Mouse (Mus musculus) forebrain, embryonic 14.5 days (tissue): Measurements from ENCODE around the gene Csmd2. TPM values are rescaled to one million over a fixed set of nuclear protein-coding genes. Genes with fewer than 3 reads are reported as not detected.
A peak's percentile ranks its signal among the peaks of the same experiment; 100 is the strongest.
"Not testable (repeated sequence)": the region's sequence is repeated elsewhere in the genome, so short reads cannot be mapped to it uniquely, and the experiment has no call there.

Experiments
- ATAC-seq: fragments of 200-750 bp; cut with Nextera tagmentation; 2 replicates; pipeline ENCODE4 v1.8.0; 2017; ENCODE audit warnings: mild to moderate bottlenecking, moderate library complexity
- DNase-seq: peaks from one replicate; pipeline ENCODE4 v3.0.0-alpha.2; 2015; ENCODE audit warnings: low spot score
- H3K27ac ChIP-seq: fragments of 300-500 bp; sonication (generic); 2 replicates; pipeline ENCODE4 v1.5.1; 2014; ENCODE audit warnings: low read depth, mild to moderate bottlenecking, control low read depth, low read length, moderate library complexity
- H3K27me3 ChIP-seq: fragments of 300-500 bp; sonication (generic); replicated peaks from 2 replicates; pipeline ENCODE4 v1.6.1; 2014; ENCODE audit warnings: low read length, control low read depth, mixed read lengths; ENCODE audit not compliant: control insufficient read depth, insufficient read depth
- H3K36me3 ChIP-seq: fragments of 300-500 bp; sonication (generic); 2 replicates; pipeline ENCODE4 v1.6.1; 2014; ENCODE audit warnings: low read length, control low read depth; ENCODE audit not compliant: control insufficient read depth, insufficient read depth
- H3K4me1 ChIP-seq: fragments of 300-500 bp; sonication (generic); 2 replicates; pipeline ENCODE4 v1.6.1; 2014; ENCODE audit warnings: antibody characterized with exemption, low read length, control low read depth; ENCODE audit not compliant: control insufficient read depth, insufficient read depth
- H3K4me2 ChIP-seq: fragments of 300-500 bp; sonication (generic); 2 replicates; pipeline ENCODE4 v1.6.1; 2014; ENCODE audit warnings: mild to moderate bottlenecking, control low read depth, low read length
- H3K4me3 ChIP-seq: fragments of 300-500 bp; sonication (generic); 2 replicates; pipeline ENCODE4 v1.5.1; 2014; ENCODE audit warnings: low read depth, low read length, control low read depth
- H3K9ac ChIP-seq: fragments of 300-500 bp; sonication (generic); 2 replicates; pipeline ENCODE4 v1.6.1; 2014; ENCODE audit warnings: mild to moderate bottlenecking, low read length, control low read depth, moderate library complexity
- H3K9me3 ChIP-seq: fragments of 300-500 bp; sonication (generic); replicated peaks from 2 replicates; pipeline ENCODE4 v1.6.1; 2016; ENCODE audit warnings: low read length, control low read depth, mixed read lengths; ENCODE audit not compliant: control insufficient read depth
- WGBS: fragments of 180-500 bp; shearing (Covaris S2); extraction: QIAGEN DNeasy Blood & Tissue Kit; methylation state at CpG from one replicate; pipeline ENCODE4 v1.1.7; 2014; 5-methylcytosine and 5-hydroxymethylcytosine counted together
- polyA plus RNA-seq: library from polyadenylated mRNA; unstranded; fragments of >200 nt; fragmentation: Nextera tagmentation; extraction: Ambion mirVana; gene quantifications from 2 replicates; pipeline ENCODE4 v1.2.1, GENCODE M21; 2014

Gene Csmd2
- polyA plus RNA-seq, 1 experiment from 2014 or later = 3.2 TPM

DNA sequence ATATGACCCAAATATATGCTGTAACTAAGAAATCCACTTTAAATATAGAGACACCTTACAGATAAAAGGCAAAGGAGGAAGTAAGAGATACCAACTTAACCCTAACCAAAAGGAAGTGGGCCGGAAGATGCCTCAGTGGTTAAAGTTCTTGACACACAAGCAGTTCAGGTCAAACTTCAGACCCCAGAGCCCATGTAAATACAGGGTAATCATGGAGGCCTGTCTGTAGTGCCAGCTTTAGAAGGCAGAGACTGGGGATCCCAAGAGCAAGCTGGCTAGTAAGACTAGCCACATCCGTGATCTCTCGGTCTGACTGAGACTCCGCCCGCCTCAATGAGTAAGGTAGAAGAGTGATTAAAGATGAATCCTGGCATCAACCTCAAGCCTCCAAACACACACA, 606.4 kb downstream of the Csmd2 start:
- no peaks in the 10 kb centered on the region for H3K27me3 ChIP-seq
- DNase-seq = no peak
- H3K36me3 ChIP-seq = peaks cover 23% of the 10 kb centered on the region
- no peak overlapping the region for H3K4me3 ChIP-seq
- 96% methylated on average over 5 of the region's 5 CpGs for WGBS
- no peak for ATAC-seq
- H3K9ac ChIP-seq = no peak overlapping the region
- H3K27ac ChIP-seq = no peak overlapping the region
- no peaks in the 10 kb centered on the region for H3K4me1 ChIP-seq
- H3K9me3 ChIP-seq = no peaks in the 10 kb centered on the region
- H3K4me2 ChIP-seq = no peak overlapping the region

DNA sequence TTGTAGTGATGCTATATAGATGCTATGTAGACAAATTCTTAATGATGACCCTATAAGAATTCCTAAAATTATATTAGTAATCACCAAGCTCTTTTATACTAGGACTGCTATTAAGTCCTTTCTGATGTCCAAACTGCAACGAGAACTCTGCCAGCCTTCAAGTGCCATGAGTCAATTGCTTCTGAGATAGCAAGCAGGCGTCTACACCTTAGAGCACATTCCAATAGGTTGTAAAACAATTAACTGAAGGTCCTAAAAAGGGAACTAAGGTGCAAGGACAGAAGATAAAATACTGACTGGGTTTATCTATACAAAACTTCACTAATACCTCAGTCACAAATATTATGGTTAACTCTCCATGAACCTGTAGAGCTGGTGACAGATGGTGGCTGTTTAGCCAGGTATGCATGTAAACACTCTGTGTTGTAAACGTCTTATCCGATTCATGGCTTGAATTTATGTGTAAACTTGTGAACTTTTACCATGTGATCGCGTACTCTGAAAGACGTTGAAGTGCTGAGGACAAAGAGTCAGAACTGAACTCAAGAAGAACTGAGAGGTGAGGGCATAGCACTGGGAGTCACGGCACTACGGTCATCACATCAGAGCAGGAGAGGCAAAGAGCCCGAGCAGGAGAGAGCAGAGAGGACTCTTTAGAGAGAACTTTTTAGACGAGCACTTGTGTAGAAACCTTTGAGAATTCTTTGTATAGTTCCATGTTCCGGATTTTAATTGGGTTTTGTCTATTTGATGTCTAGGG, 610.3 kb downstream of the Csmd2 start:
- DNase-seq (no peak), ATAC-seq (no peak)
- no peaks in the 10 kb centered on the region for H3K27me3 ChIP-seq
- H3K9me3 ChIP-seq = no peaks in the 10 kb centered on the region
- no peak overlapping the region for H3K4me2 ChIP-seq
- peaks cover 19% of the 10 kb centered on the region for H3K36me3 ChIP-seq
- H3K4me1 ChIP-seq = no peaks in the 10 kb centered on the region
- 91% methylated on average over 12 of the region's 12 CpGs for WGBS
- H3K9ac ChIP-seq = no peak overlapping the region
- H3K4me3 ChIP-seq = no peak overlapping the region
- no peak overlapping the region for H3K27ac ChIP-seq

DNA sequence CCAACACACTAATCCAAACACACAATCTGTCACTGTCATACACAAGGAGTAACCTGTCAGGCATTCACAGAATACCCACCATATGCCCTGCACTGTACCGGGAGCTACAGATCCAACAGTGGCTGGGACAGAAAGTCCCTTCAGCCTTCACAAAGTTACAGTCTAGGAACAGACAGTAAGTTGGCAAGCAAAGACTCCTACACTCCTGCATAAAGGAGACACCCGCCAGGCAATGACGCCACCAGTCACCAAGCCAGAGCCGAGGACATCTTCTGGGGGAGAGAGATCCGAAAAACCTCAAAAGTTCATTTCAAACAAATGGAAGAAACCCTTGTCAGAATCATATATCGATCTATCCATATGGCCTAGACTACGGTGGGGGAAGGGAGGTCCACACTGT, 618.9 kb downstream of the Csmd2 start:
- H3K9ac ChIP-seq = no peak overlapping the region
- no peak overlapping the region for H3K27ac ChIP-seq
- 96% methylated on average over 7 of the region's 7 CpGs for WGBS
- H3K4me2 ChIP-seq = no peak overlapping the region
- H3K36me3 ChIP-seq = peaks cover 28% of the 10 kb centered on the region
- H3K4me3 ChIP-seq = no peak overlapping the region
- no peaks in the 10 kb centered on the region for H3K27me3 ChIP-seq
- DNase-seq (no peak), ATAC-seq (no peak)
- H3K4me1 ChIP-seq = peaks cover 9% of the 10 kb centered on the region; the same call in 1 of the 2 replicates
- no peaks in the 10 kb centered on the region for H3K9me3 ChIP-seq

DNA sequence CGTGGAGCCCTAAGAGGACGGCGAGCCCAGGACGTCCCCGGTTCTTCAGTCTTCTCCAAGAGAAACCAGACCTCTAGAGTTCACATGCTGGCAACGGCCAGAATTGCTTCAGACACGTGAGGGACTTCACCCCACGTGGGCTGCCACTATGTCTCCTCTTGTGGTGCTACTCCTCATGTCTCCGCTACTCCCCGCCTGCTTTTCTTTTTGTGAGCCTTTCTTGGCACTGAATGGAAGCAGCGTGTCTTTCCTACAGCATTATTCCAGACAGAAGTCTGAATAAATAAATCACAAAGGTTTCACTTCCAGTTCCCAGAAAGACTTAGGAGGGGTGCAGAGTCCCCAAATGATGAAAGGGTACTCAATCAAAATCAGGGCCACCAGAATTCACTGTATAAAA, 620.0 kb downstream of the Csmd2 start:
- Histone ChIP-seq H3K27ac (no peak overlapping the region), H3K36me3 (peaks cover 18% of the 10 kb centered on the region), H3K4me3 (no peak overlapping the region), H3K27me3 (no peaks in the 10 kb centered on the region), H3K4me1 (peaks cover 9% of the 10 kb centered on the region; the same call in 1 of the 2 replicates), H3K4me2 (no peak overlapping the region), H3K9ac (no peak overlapping the region), H3K9me3 (no peaks in the 10 kb centered on the region)
- DNase-seq (no peak), ATAC-seq (no peak)
- WGBS = 76% methylated on average over 11 of the region's 11 CpGs

DNA sequence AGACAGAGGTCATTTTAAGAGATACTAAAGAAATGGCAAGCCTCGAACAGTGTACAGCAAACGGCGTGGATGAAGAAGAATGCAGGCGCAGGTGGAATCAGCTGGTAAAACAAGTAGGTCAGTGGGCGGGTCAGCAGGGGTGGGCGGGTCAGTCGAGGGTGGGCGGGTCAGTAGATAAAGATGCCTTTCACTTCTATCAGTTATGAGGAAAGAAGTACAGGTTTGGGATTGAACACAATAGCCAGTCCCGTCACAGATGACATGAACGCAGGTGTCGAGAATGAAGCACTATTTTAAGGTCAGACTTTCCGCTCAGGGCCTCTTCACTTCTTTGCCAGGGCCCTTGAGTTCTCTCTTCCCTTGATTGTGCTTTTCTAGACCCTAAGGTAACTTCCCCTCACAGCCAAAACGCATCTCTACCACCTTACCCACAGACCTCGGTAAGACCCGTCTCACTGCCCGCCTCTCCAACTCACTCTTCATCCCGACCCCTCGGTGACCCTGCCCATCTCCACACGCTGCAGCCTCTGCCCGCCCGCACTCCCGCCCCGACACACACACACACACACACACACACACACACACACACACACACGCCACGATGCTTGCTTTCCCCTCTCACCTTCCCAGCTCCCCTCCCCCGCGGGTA, 621.7 kb downstream of the Csmd2 start:
- Histone ChIP-seq H3K4me3 (peak overlapping the region; percentile 53), H3K36me3 (0 out of 2 replicates have a peak, but pooled peaks cover under 1% of the 10 kb centered on the region), H3K27me3 (no peaks in the 10 kb centered on the region), H3K9ac (peak overlapping the region; percentile 74), H3K9me3 (no peaks in the 10 kb centered on the region), H3K4me2 (peak overlapping the region; percentile 48), H3K27ac (no peak overlapping the region), H3K4me1 (peaks cover 9% of the 10 kb centered on the region; the same call in 1 of the 2 replicates)
- peak; percentile 31 for DNase-seq
- no peak for ATAC-seq
- WGBS = 10% methylated on average over 23 of the region's 27 CpGs

DNA sequence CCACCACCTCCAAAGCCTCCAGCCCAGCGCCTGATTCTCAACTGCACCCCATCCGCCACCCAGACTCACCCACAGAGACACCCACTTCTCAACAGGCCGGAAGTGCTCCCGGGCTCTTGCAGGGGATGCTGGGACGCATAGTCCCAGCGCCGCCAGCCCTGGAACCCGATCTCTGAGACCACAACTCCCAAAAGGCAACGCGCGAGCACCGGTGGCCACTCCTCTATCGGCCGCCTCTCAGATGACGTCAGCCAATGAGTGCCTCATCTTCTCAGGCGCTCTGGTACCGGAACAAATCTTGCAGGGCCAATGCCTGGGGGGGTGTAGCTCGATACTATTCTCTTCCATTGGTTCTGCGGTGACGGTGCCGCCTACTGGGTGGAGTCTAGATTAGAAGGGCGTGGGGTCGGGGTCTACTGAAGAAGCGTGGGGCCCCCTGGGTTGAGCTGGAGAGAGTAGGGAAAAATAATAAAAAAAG, 622.3 kb downstream of the Csmd2 start, which contains the start of gene Zscan20:
TSS of gene Zscan20 (minus strand) at position 174 of the 478 bp plus-strand sequence.
- Histone ChIP-seq H3K27ac (no peak within 1 kb of the TSS), H3K4me3 (peak within 1 kb of the TSS; percentile 53), H3K36me3 (no peaks in the 10 kb centered on the region), H3K9me3 (no peaks in the 10 kb centered on the region), H3K4me1 (peaks cover 9% of the 10 kb centered on the region; the same call in 1 of the 2 replicates), H3K4me2 (peak within 1 kb of the TSS; percentile 48), H3K27me3 (no peaks in the 10 kb centered on the region), H3K9ac (peak within 1 kb of the TSS; percentile 74)
- DNase-seq (peak; percentile 100), ATAC-seq (peak; percentile 98)
- under 1% methylated on average over 24 of the region's 24 CpGs for WGBS

DNA sequence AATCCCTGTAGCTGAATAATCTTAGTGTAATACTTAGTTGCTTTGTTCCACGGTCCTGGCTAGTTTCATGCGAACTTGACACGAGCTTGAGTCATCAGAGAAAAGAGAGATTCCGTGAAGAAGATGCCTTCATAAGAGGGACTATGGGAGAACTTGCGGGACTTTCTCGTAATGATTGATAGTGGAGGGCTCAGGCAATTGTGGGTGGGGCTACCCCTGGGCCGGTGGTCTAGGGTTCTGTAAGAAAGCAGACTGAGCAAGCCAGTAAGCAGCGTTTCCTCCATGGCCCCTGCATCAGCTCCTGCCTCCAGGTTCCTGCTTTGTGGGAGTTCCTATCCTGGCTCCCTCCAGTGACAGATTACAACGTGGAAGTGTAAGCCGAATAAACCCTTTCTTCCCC, 623.0 kb downstream of the Csmd2 start:
- DNase-seq (no peak), ATAC-seq (no peak)
- H3K27me3 ChIP-seq = no peaks in the 10 kb centered on the region
- no peaks in the 10 kb centered on the region for H3K9me3 ChIP-seq
- peak overlapping the region; percentile 53; the same call in 1 of the 2 replicates for H3K4me3 ChIP-seq
- no peak overlapping the region for H3K9ac ChIP-seq
- H3K36me3 ChIP-seq = no peaks in the 10 kb centered on the region
- H3K4me1 ChIP-seq = peaks cover 9% of the 10 kb centered on the region; the same call in 1 of the 2 replicates
- 26% methylated on average over 10 of the region's 10 CpGs for WGBS
- H3K4me2 ChIP-seq = peak overlapping the region; percentile 48
- no peak overlapping the region for H3K27ac ChIP-seq

DNA sequence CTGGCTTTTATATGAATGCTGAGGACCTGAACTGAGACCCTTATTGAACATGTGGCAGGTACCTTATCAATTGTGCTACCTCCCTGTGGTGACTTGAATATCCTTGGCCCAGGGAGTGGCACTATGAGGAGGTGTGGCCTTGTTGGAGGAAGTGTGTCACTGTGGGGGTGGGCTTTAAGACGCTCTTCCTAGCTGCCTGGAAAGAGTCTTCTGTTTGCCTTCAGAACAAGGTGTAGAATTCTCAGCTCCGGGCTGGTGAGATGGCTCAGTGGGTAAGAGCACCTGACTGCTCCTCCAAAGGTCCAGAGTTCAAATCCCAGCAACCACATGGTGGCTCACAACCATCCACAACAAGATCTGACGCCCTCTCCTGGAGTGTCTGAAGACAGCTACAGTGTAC, 624.1 kb downstream of the Csmd2 start:
- WGBS = 72% methylated on average over 3 of the region's 3 CpGs
- H3K27me3 ChIP-seq, H3K36me3 ChIP-seq, ATAC-seq, H3K27ac ChIP-seq, H3K9ac ChIP-seq, H3K9me3 ChIP-seq, H3K4me2 ChIP-seq, H3K4me1 ChIP-seq, DNase-seq, H3K4me3 ChIP-seq: not testable (repeated sequence)

DNA sequence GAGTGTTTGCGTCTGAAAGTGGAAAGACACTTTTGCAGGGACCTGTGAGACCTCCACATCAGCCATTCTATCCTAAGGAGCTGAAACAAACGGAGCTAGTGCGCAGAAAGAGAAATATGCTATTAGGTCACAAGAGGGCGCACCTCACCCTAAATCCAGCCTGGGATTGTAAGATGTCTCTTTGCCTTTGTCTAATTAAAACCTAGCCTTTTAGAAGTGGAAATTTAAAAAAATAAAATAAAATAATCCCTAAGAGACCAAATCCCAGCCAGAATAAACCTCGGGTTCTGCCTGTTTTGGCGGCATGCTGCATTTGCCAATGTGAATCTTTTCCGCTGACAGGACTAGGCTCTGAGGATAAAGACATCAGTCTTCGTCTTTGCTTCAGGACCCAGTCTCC, 625.7 kb downstream of the Csmd2 start:
- H3K4me3 ChIP-seq = no peak overlapping the region
- H3K27ac ChIP-seq = no peak overlapping the region
- no peak overlapping the region for H3K4me2 ChIP-seq
- no peaks in the 10 kb centered on the region for H3K27me3 ChIP-seq
- ATAC-seq = no peak
- H3K9me3 ChIP-seq = no peaks in the 10 kb centered on the region
- no peak overlapping the region for H3K9ac ChIP-seq
- H3K36me3 ChIP-seq = no peaks in the 10 kb centered on the region
- peaks cover 9% of the 10 kb centered on the region; the same call in 1 of the 2 replicates for H3K4me1 ChIP-seq
- peak; percentile 90 for DNase-seq
- 21% methylated on average over 8 of the region's 8 CpGs for WGBS
